Comparison of ENCODE assay signal across 8 mouse cellular contexts in genomic region chr5:129518180-129518579, GRCm38 (mm10). TPM values are rescaled to one million over a fixed set of nuclear protein-coding genes. Genes with fewer than 3 reads are reported as not detected.
DNase-seq lines count a peak whose midpoint lies in the region; ATAC-seq and TF ChIP-seq lines count a peak whose summit lies in the region.
"Had no signal": no experiment of that assay in that cellular context is flagged by ENCODE, and none has a peak within 500 bp of the region (broad histone marks: within the 10 kb centered on the region; RNA-seq: fewer than 3 reads in every experiment).

No protein-coding gene starts in this region.

- H3K4me3 ChIP-seq in megakaryocyte, embryonic 14.5 days (replicated peaks), result peak overlapping the region; percentile 29
- no peak overlapping the region for H3K4me3 ChIP-seq in myocyte
- H3K4me3 ChIP-seq in midbrain, embryonic 15.5 days, result no peak overlapping the region
- H3K4me3 ChIP-seq: forebrain, embryonic 13.5 days had no signal

- no peak overlapping the region for H3K27ac ChIP-seq in midbrain, embryonic 15.5 days
- H3K27ac ChIP-seq: forebrain, embryonic 13.5 days had no signal

- ATAC-seq in megakaryocyte, adult 5-6 weeks (ENCODE audit: poor library complexity, severe bottlenecking), result no peak
- ATAC-seq in midbrain, embryonic 15.5 days (replicated peaks), result no peak
- ATAC-seq: forebrain, embryonic 13.5 days had no signal

- peak overlapping the region; percentile 59 for H3K4me2 ChIP-seq in myocyte (ENCODE audit: low read depth)
- H3K4me2 ChIP-seq in midbrain, embryonic 15.5 days, result no peak overlapping the region
- H3K4me2 ChIP-seq: forebrain, embryonic 13.5 days had no signal

- H3K9me3 ChIP-seq in megakaryocyte, embryonic 14.5 days, result no peaks in the 10 kb centered on the region
- no peaks in the 10 kb centered on the region for H3K9me3 ChIP-seq in midbrain, embryonic 15.5 days
- H3K9me3 ChIP-seq: forebrain, embryonic 13.5 days had no signal

- H3K9ac ChIP-seq in midbrain, embryonic 15.5 days, result no peak overlapping the region
- H3K9ac ChIP-seq: forebrain, embryonic 13.5 days had no signal

- peak; percentile 92 to 94 for DNase-seq in adrenal gland, adult (ENCODE audit: inconsistent age in 2 of 2, low spot score in 1 of 2)
- peak; percentile 72 for DNase-seq in cerebellum, adult 9-10 months
- no peak for DNase-seq in thymus, postnatal 0 days (ENCODE audit: low spot score)

- no peak for TF ChIP-seq POLR2A in myocyte (IDR thresholded peaks at IDR 0.05; ENCODE audit: insufficient read length, low read depth)

- peaks cover 15% of the 10 kb centered on the region for H3K79me2 ChIP-seq in myocyte (ENCODE audit: control insufficient read depth, insufficient read depth)

- H3K4me1 ChIP-seq in megakaryocyte, embryonic 14.5 days, result peaks cover 58% of the 10 kb centered on the region
- no peaks in the 10 kb centered on the region for H3K4me1 ChIP-seq in midbrain, embryonic 15.5 days
- H3K4me1 ChIP-seq: forebrain, embryonic 13.5 days had no signal

- no peaks in the 10 kb centered on the region for H3K27me3 ChIP-seq in megakaryocyte, embryonic 14.5 days (replicated peaks)
- no peaks in the 10 kb centered on the region for H3K27me3 ChIP-seq in myocyte (ENCODE audit: control insufficient read depth, insufficient read depth, insufficient read length)
- no peaks in the 10 kb centered on the region for H3K27me3 ChIP-seq in midbrain, embryonic 15.5 days (replicated peaks)
- H3K27me3 ChIP-seq: forebrain, embryonic 13.5 days had no signal

- H3K36me3 ChIP-seq in megakaryocyte, embryonic 14.5 days (replicated peaks; ENCODE audit: low read length), result peaks cover 100% of the 10 kb centered on the region
- H3K36me3 ChIP-seq in myocyte (ENCODE audit: control insufficient read depth, insufficient read depth), result peaks cover 55% of the 10 kb centered on the region
- H3K36me3 ChIP-seq in midbrain, embryonic 15.5 days (replicated peaks), result peaks cover 55% of the 10 kb centered on the region

- WGBS in midbrain, embryonic 15.5 days, result 92% methylated on average over 4 of the region's 4 CpGs

- H3ac ChIP-seq in myocyte (ENCODE audit: control insufficient read depth, insufficient read length), result no peak overlapping the region

TF ChIP-seq in myocyte, 11 proteins besides CTCF, POLR2A, EP300 and RAD21:
- TF ChIP-seq POLR2AphosphoS2 (IDR thresholded peaks at IDR 0.05; ENCODE audit: insufficient read length, low read depth) (no peak), TCF3 (IDR thresholded peaks at IDR 0.05; ENCODE audit: insufficient read length, low read depth) (no peak), CEBPB (IDR thresholded peaks at IDR 0.05; ENCODE audit: insufficient read depth, poor library complexity, severe bottlenecking) (no peak), E2F4 (IDR thresholded peaks at IDR 0.05; ENCODE audit: insufficient read depth) (no peak), TCF12 (IDR thresholded peaks at IDR 0.05; ENCODE audit: insufficient read depth, poor library complexity, severe bottlenecking) (no peak), MAX (IDR thresholded peaks at IDR 0.05; ENCODE audit: low read depth) (no peak), MYOD1 (IDR thresholded peaks at IDR 0.05; ENCODE audit: control insufficient read depth in 1 of 3, insufficient read length in 2 of 3, low read depth in 2 of 3) (no peak), USF1 (IDR thresholded peaks at IDR 0.05; ENCODE audit: low read depth) (no peak), REST (IDR thresholded peaks at IDR 0.05; ENCODE audit: insufficient read depth, insufficient read length) (no peak), SRF (IDR thresholded peaks at IDR 0.05; ENCODE audit: control insufficient read depth, insufficient read length, low read depth) (no peak), MYOG (IDR thresholded peaks at IDR 0.05; ENCODE audit: control insufficient read depth in 1 of 3, insufficient read depth in 1 of 3, insufficient read length in 2 of 3, low read depth in 2 of 3) (no peak)
TF ChIP-seq in myocyte: peak in this region for 0.

RNA-seq across cellular contexts. Expression of gene Sfswap, which starts 17.2 kb away (rescaled TPM):
- 48.3 and 60.9 TPM in 2 replicates for polyA plus RNA-seq in megakaryocyte, embryonic 14.5 days (2012; ENCODE audit: insufficient read depth, low replicate concordance)
- 48.3 and 48.8 TPM in 2 replicates for total RNA-seq in megakaryocyte, adult 5-6 weeks (2015)
- 57.6 and 74.0 TPM in 2 replicates for total RNA-seq in megakaryocyte, adult 5-6 weeks (2017)
- 27.8 TPM for polyA plus RNA-seq in myocyte (2012; fragmentation: generic; extraction: Trizol)
- 31.3 and 45.3 TPM in 2 replicates for polyA plus RNA-seq in thymus, postnatal 0 days (2015; fragmentation: Nextera tagmentation; extraction: Ambion mirVana)
- 57.6 and 60.0 TPM in 2 replicates for polyA plus RNA-seq in midbrain, embryonic 15.5 days (2015; fragmentation: Nextera tagmentation; extraction: Ambion mirVana)
